Mouse (Mus musculus): ENCODE results near the gene Mto1.

- TF ChIP-seq MAFK (IDR thresholded peaks at IDR 0.05; ENCODE audit: insufficient read depth, low read depth, low read length) (no peak), ZC3H11A (IDR thresholded peaks at IDR 0.05; ENCODE audit: borderline replicate concordance, low read depth, low read length) (no peak)
Measured at GRCm38 (mm10) chr9:78520127-78520779, 72.2 kb downstream of the Mto1 start.

All from ES-E14 (cell line).